Mouse (Mus musculus) CH12.LX (cell line): ENCODE measurements around the gene Matn1. TPM values are rescaled to one million over a fixed set of nuclear protein-coding genes. Genes with fewer than 3 reads are reported as not detected.

ENCODE experiments used
- DNase-seq: peaks from one replicate; pipeline ENCODE4 v3.0.0-alpha.2; 2013; ENCODE audit errors: extremely low read depth
- H3K27ac ChIP-seq: 2 replicates; pipeline ENCODE4 v1.5.1; 2012; ENCODE audit warnings: low read depth, mild to moderate bottlenecking, control low read depth, moderate library complexity; ENCODE audit not compliant: insufficient read depth
- H3K27me3 ChIP-seq: replicated peaks from 2 replicates; pipeline ENCODE3; 2012; ENCODE audit warnings: inconsistent platforms
- H3K36me3 ChIP-seq, 2 experiments: replicated peaks in 1 of 2; 2 replicates each; pipeline versions ENCODE3 to v1.6.1; 2012; ENCODE audit warnings: inconsistent platforms in 1 of 2, low read length in 1 of 2, mild to moderate bottlenecking in 1 of 2, mixed read lengths in 1 of 2, moderate library complexity in 1 of 2; ENCODE audit not compliant: control insufficient read depth in 1 of 2, insufficient read depth in 1 of 2
- H3K4me1 ChIP-seq, 2 experiments: 2 replicates each; pipeline ENCODE4 v1.6.1; 2012; ENCODE audit warnings: inconsistent platforms in 1 of 2, moderate library complexity in 1 of 2; ENCODE audit not compliant: insufficient read depth in 2 of 2, control insufficient read depth in 1 of 2
- H3K4me2 ChIP-seq: 2 replicates; pipeline ENCODE4 v1.6.1; 2012; ENCODE audit warnings: low read depth, mild to moderate bottlenecking, control low read depth; ENCODE audit not compliant: poor library complexity, insufficient read depth, severe bottlenecking
- H3K4me3 ChIP-seq, 3 experiments: fragments of 150-350 bp in 1 of 3; sonication (generic) in 1 of 3; replicated peaks in 1 of 3; 2 replicates each; pipeline versions ENCODE3 to v1.5.1; 2011 to 2012; ENCODE audit warnings: low read depth in 2 of 3, low read length in 2 of 3, mild to moderate bottlenecking in 2 of 3, moderate library complexity in 2 of 3, control low read depth in 1 of 3, improper control_type of control experiment in 1 of 3, inconsistent platforms in 1 of 3, mixed read lengths in 1 of 3; ENCODE audit not compliant: poor library complexity in 1 of 3
- H3K79me2 ChIP-seq: replicated peaks from 2 replicates; pipeline ENCODE4 v1.6.1; 2012; ENCODE audit warnings: mild to moderate bottlenecking, moderate library complexity; ENCODE audit not compliant: control insufficient read depth, poor library complexity, insufficient read depth, severe bottlenecking; ENCODE audit errors: extremely low read depth
- H3K9ac ChIP-seq: 2 replicates; pipeline ENCODE4 v1.6.1; 2012; ENCODE audit warnings: low read depth, mild to moderate bottlenecking, control low read depth, moderate library complexity; ENCODE audit not compliant: insufficient read depth
- H3K9me3 ChIP-seq: replicated peaks from 2 replicates; pipeline ENCODE3; 2012; ENCODE audit warnings: low read length, inconsistent platforms, mixed read lengths
- CTCF ChIP-seq, 2 experiments: IDR thresholded peaks in 1 of 2; conservative IDR thresholded peaks in 1 of 2; 2 replicates each; pipeline ENCODE4 v1.5.1; 2011 to 2012; ENCODE audit warnings: low read depth in 2 of 2, low read length in 2 of 2, improper control_type of control experiment in 1 of 2, inconsistent platforms in 1 of 2, mild to moderate bottlenecking in 1 of 2, moderate library complexity in 1 of 2
- E2F4 ChIP-seq: IDR thresholded peaks from 2 replicates; pipeline ENCODE4 v1.6.1; 2011; ENCODE audit warnings: low read depth, low read length, improper control_type of control experiment; ENCODE audit not compliant: insufficient replicate concordance
- ELF1 ChIP-seq: IDR thresholded peaks from 2 replicates; pipeline ENCODE4 v1.6.1; 2014; ENCODE audit warnings: low read depth, mild to moderate bottlenecking, inconsistent platforms, low read length, improper control_type of control experiment
- EP300 ChIP-seq: IDR thresholded peaks from 2 replicates; pipeline ENCODE4 v1.6.1; 2011; ENCODE audit warnings: low read length, improper control_type of control experiment
- ETS1 ChIP-seq: conservative IDR thresholded peaks from 2 replicates; pipeline ENCODE4 v1.6.1; 2012; ENCODE audit warnings: low read depth, mild to moderate bottlenecking, inconsistent platforms, low read length, improper control_type of control experiment, moderate library complexity
- GABPA ChIP-seq: IDR thresholded peaks from 2 replicates; pipeline ENCODE4 v1.6.1; 2012; ENCODE audit warnings: low read depth, low read length, improper control_type of control experiment, inconsistent platforms; ENCODE audit not compliant: insufficient replicate concordance
- HCFC1 ChIP-seq: IDR thresholded peaks from 2 replicates; pipeline ENCODE4 v1.6.1; 2012; ENCODE audit warnings: low read depth, mild to moderate bottlenecking, inconsistent platforms, low read length, improper control_type of control experiment
- IRF4 ChIP-seq: IDR thresholded peaks from 2 replicates; pipeline ENCODE4 v1.6.1; 2014; ENCODE audit warnings: low read depth, mild to moderate bottlenecking, inconsistent platforms, low read length, improper control_type of control experiment
- JUN ChIP-seq: IDR thresholded peaks from 2 replicates; pipeline ENCODE4 v1.6.1; 2011; ENCODE audit warnings: low read depth, mild to moderate bottlenecking, low read length, improper control_type of control experiment, moderate library complexity; ENCODE audit not compliant: insufficient read depth
- JUND ChIP-seq: conservative IDR thresholded peaks from 2 replicates; pipeline ENCODE4 v1.6.1; 2011; ENCODE audit warnings: low read depth, low read length, improper control_type of control experiment
- KAT2A ChIP-seq: IDR thresholded peaks from 2 replicates; pipeline ENCODE4 v1.6.1; 2012; ENCODE audit warnings: low read length, improper control_type of control experiment, inconsistent platforms; ENCODE audit not compliant: insufficient replicate concordance
- MAFK ChIP-seq: IDR thresholded peaks from 2 replicates; pipeline ENCODE4 v1.6.1; 2011; ENCODE audit warnings: low read length, improper control_type of control experiment; ENCODE audit not compliant: insufficient replicate concordance
- MAZ ChIP-seq: IDR thresholded peaks from 2 replicates; pipeline ENCODE4 v1.6.1; 2012; ENCODE audit warnings: low read depth, mild to moderate bottlenecking, inconsistent platforms, low read length, improper control_type of control experiment, moderate library complexity
- MEF2A ChIP-seq: IDR thresholded peaks from 2 replicates; pipeline ENCODE4 v1.6.1; 2014; ENCODE audit warnings: low read depth, mild to moderate bottlenecking, inconsistent platforms, low read length, improper control_type of control experiment, borderline replicate concordance
- MXI1 ChIP-seq: IDR thresholded peaks from 2 replicates; pipeline ENCODE4 v1.6.1; 2011; ENCODE audit warnings: mild to moderate bottlenecking, low read depth, low read length, improper control_type of control experiment
- MYC ChIP-seq: IDR thresholded peaks from 2 replicates; pipeline ENCODE4 v1.6.1; 2011; ENCODE audit warnings: low read depth, mild to moderate bottlenecking, improper control_type of control experiment, low read length
- NELFE ChIP-seq: IDR thresholded peaks from 2 replicates; pipeline ENCODE4 v1.6.1; 2011; ENCODE audit warnings: low read depth, low read length, improper control_type of control experiment
- NRF1 ChIP-seq: IDR thresholded peaks from 2 replicates; pipeline ENCODE4 v1.6.1; 2014; ENCODE audit warnings: low read depth, mild to moderate bottlenecking, inconsistent platforms, low read length, improper control_type of control experiment, moderate library complexity
- PAX5 ChIP-seq: IDR thresholded peaks from 2 replicates; pipeline ENCODE4 v1.6.1; 2012; ENCODE audit warnings: low read length, inconsistent platforms, mixed read lengths
- POLR2A ChIP-seq: IDR thresholded peaks from 2 replicates; pipeline ENCODE4 v1.6.1; 2011; ENCODE audit warnings: low read depth, mild to moderate bottlenecking, improper control_type of control experiment, low read length
- POLR2AphosphoS2 ChIP-seq: IDR thresholded peaks from 2 replicates; pipeline ENCODE4 v1.6.1; 2011; ENCODE audit warnings: low read depth, low read length, improper control_type of control experiment
- RAD21 ChIP-seq: IDR thresholded peaks from 2 replicates; pipeline ENCODE4 v1.6.1; 2011; ENCODE audit warnings: low read depth, mild to moderate bottlenecking, low read length, improper control_type of control experiment, moderate library complexity
- RCOR1 ChIP-seq: conservative IDR thresholded peaks from 2 replicates; pipeline ENCODE4 v1.6.1; 2012; ENCODE audit warnings: low read depth, mild to moderate bottlenecking, inconsistent platforms, low read length, improper control_type of control experiment
- SIN3A ChIP-seq: IDR thresholded peaks from 2 replicates; pipeline ENCODE4 v1.6.1; 2012; ENCODE audit warnings: low read length, improper control_type of control experiment, inconsistent platforms
- SMC3 ChIP-seq: IDR thresholded peaks from 2 replicates; pipeline ENCODE4 v1.6.1; 2011; ENCODE audit warnings: low read depth, low read length, improper control_type of control experiment
- TBP ChIP-seq: conservative IDR thresholded peaks from 2 replicates; pipeline ENCODE4 v1.6.1; 2011; ENCODE audit warnings: low read depth, low read length, improper control_type of control experiment
- TCF12 ChIP-seq: IDR thresholded peaks from 2 replicates; pipeline ENCODE4 v1.6.1; 2014; ENCODE audit warnings: low read depth, mild to moderate bottlenecking, inconsistent platforms, low read length, improper control_type of control experiment
- UBTF ChIP-seq: IDR thresholded peaks from 2 replicates; pipeline ENCODE4 v1.6.1; 2012; ENCODE audit warnings: low read depth, mild to moderate bottlenecking, inconsistent platforms, low read length, improper control_type of control experiment, moderate library complexity
- USF1 ChIP-seq: IDR thresholded peaks from 2 replicates; pipeline ENCODE4 v1.6.1; 2014; ENCODE audit warnings: low read depth, mild to moderate bottlenecking, inconsistent platforms, low read length, improper control_type of control experiment
- USF2 ChIP-seq: conservative IDR thresholded peaks from 2 replicates; pipeline ENCODE4 v1.6.1; 2011; ENCODE audit warnings: low read depth, low read length, improper control_type of control experiment
- ZC3H11A ChIP-seq: IDR thresholded peaks from 2 replicates; pipeline ENCODE4 v1.6.1; 2012; ENCODE audit warnings: low read depth, mild to moderate bottlenecking, inconsistent platforms, low read length, improper control_type of control experiment
- ZKSCAN1 ChIP-seq: IDR thresholded peaks from 2 replicates; pipeline ENCODE4 v1.6.1; 2012; ENCODE audit warnings: low read depth, inconsistent platforms, low read length, improper control_type of control experiment, borderline replicate concordance
- ZNF384 ChIP-seq: IDR thresholded peaks from 2 replicates; pipeline ENCODE4 v1.6.1; 2012; ENCODE audit warnings: low read depth, low read length, improper control_type of control experiment, inconsistent platforms
- dilution Hi-C: fragments of 300-500 bp; cut with MboI; formaldehyde crosslinking; loops from 2 replicates; pipeline ENCODE4 v1.14.3; 2020; ENCODE audit warnings: low sequenced_read_pairs; ENCODE audit not compliant: extremely low pct_unique_long_range_greater_than_20kb, extremely low pct_ligation_motif_present
- in situ Hi-C: fragments of 300-500 bp; cut with MboI; formaldehyde crosslinking; loops from 3 replicates; pipeline ENCODE4 v1.14.3; 2019; ENCODE audit warnings: low sequenced_read_pairs, low pct_ligation_motif_present, low pct_unique_long_range_greater_than_20kb, mixed read lengths
- polyA plus RNA-seq: library from polyadenylated mRNA; unstranded; fragments of >175 nt; gene quantifications from 2 replicates; pipeline ENCODE4 v1.2.1, GENCODE M21; 2012; ENCODE audit warnings: low read depth; ENCODE audit not compliant: insufficient read length
- total RNA-seq, 2 experiments: library from RNA; depleted of rRNA; stranded (reverse); fragments of 300-350 nt in 1 of 2; fragments of >200 nt in 1 of 2; gene quantifications; 2 replicates each; pipeline ENCODE4 v1.2.3; 2012 to 2014

The Matn1 gene
- total and polyA plus RNA-seq, 3 experiments: 0.52 to 3.5 (median 0.76) TPM

- no peak for TF ChIP-seq POLR2AphosphoS2
- no peak for TF ChIP-seq USF2
- no peak for TF ChIP-seq HCFC1
- TF ChIP-seq RCOR1: 0 out of 2 replicates have a peak, but pooled peaks have one; percentile 24
- TF ChIP-seq JUND: no peak
- no peak for TF ChIP-seq E2F4
- no peak; the same call in 1 of the 2 replicates for TF ChIP-seq RAD21
- peak; percentile 57; the same call in 1 of the 2 replicates for TF ChIP-seq MYC
- TF ChIP-seq MEF2A: peak; percentile 93
- TF ChIP-seq MAZ: peak; percentile 67; the same call in 1 of the 2 replicates
- TF ChIP-seq POLR2A: peak; percentile 51; the same call in 1 of the 2 replicates
- TF ChIP-seq USF1: no peak
- TF ChIP-seq SIN3A: peak; percentile 44; the same call in 1 of the 2 replicates
- 0 out of 2 replicates have a peak, but pooled peaks have one; percentile 43 for TF ChIP-seq TBP
- TF ChIP-seq SMC3: no peak
- no peak for TF ChIP-seq GABPA
- no peak for TF ChIP-seq PAX5
- TF ChIP-seq MAFK: no peak
Measured at GRCm38 (mm10) chr4:130909167-130909874, 34.9 kb upstream of the Matn1 start (continued).

- Histone ChIP-seq H3K4me1 (peaks cover 25 to 63% of the 10 kb centered on the region in 2 experiments), H3K9me3 (no peaks in the 10 kb centered on the region), H3K36me3 (peaks cover 0 to 8% of the 10 kb centered on the region in 2 experiments), H3K9ac (peak overlapping the region; percentile 53; the same call in 1 of the 2 replicates), H3K4me3 (peak overlapping the region; percentile 8 to 68 (median 42)), H3K27ac (peak overlapping the region; percentile 97), H3K4me2 (peak overlapping the region; percentile 8; the same call in 1 of the 2 replicates), H3K79me2 (peaks cover 38% of the 10 kb centered on the region), H3K27me3 (no peaks in the 10 kb centered on the region)
- in situ Hi-C loops (no loop called here), dilution Hi-C loops (no loop called here)
- peak; percentile 88 for DNase-seq
- TF ChIP-seq TBP (0 out of 2 replicates have a peak, but pooled peaks have one; percentile 49), ELF1 (peak; percentile 81), KAT2A (0 out of 2 replicates have a peak, but pooled peaks have one; percentile 65), CTCF (conservative IDR thresholded peaks at IDR 0.05 in 1 of 2, IDR thresholded peaks at IDR 0.05 in 1 of 2; ENCODE audit: low read depth in 2 of 2, low read length in 2 of 2) (no peak), PAX5 (no peak), JUND (no peak), EP300 (peak; percentile 59), HCFC1 (peak; percentile 68), SMC3 (peak; percentile 17; the same call in 1 of the 2 replicates), USF2 (no peak), IRF4 (peak; percentile 71; the same call in 1 of the 2 replicates), MAZ (peak; percentile 97), MEF2A (peak; percentile 83), UBTF (no peak), ZNF384 (0 out of 2 replicates have a peak, but pooled peaks have one; percentile 20), NRF1 (peak; percentile 31; the same call in 1 of the 2 replicates), MXI1 (peak; percentile 69), ETS1 (peak; percentile 73), SIN3A (peak; percentile 54; the same call in 1 of the 2 replicates), ZKSCAN1 (no peak), MYC (0 out of 2 replicates have a peak, but pooled peaks have one; percentile 17), MAFK (no peak), NELFE (no peak), ZC3H11A (no peak), USF1 (no peak), TCF12 (peak; percentile 91), JUN (no peak)
Measured at GRCm38 (mm10) chr4:130910666-130911065, 33.5 kb upstream of the Matn1 start.
